Mouse (Mus musculus) embryonic facial prominence, embryonic 14.5 days (tissue): ENCODE results near the gene Pdzd4. TPM values are rescaled to one million over a fixed set of nuclear protein-coding genes. Genes with fewer than 3 reads are reported as not detected.

Experiments used
- polyA plus RNA-seq: library from polyadenylated mRNA; unstranded; fragments of >200 nt; fragmentation: Nextera tagmentation; extraction: Ambion mirVana; gene quantifications from 2 replicates; pipeline ENCODE4 v1.2.1, GENCODE M21; 2014

Gene Pdzd4
- polyA plus RNA-seq, 1 experiment from 2014 or later, result 1.8 TPM

Other genes starting within 250 kb of the Pdzd4 start
- gene Dusp9, start 185.6 kb downstream of the Pdzd4 start, polyA plus RNA-seq, result 1.6 and 2.2 TPM in 2 replicates
- 16.6 and 19.9 TPM in 2 replicates for gene Pnck, start 164.9 kb downstream of the Pdzd4 start, polyA plus RNA-seq
- gene Slc6a8, start 151.8 kb downstream of the Pdzd4 start, polyA plus RNA-seq, result 8.8 and 10.1 TPM in 2 replicates
- 240 and 244 TPM in 2 replicates for gene Bcap31, start 108.8 kb downstream of the Pdzd4 start, polyA plus RNA-seq
- gene Abcd1, start 108.4 kb downstream of the Pdzd4 start, polyA plus RNA-seq, result 14.7 and 15.7 TPM in 2 replicates
- gene Plxnb3, start 67.9 kb downstream of the Pdzd4 start, polyA plus RNA-seq, result 0.90 and 1.1 TPM in 2 replicates
- gene Srpk3, start 50.6 kb downstream of the Pdzd4 start, polyA plus RNA-seq, result 54.6 and 63.2 TPM in 2 replicates
- 193 and 211 TPM in 2 replicates for gene Idh3g, start 38.1 kb downstream of the Pdzd4 start, polyA plus RNA-seq
- 259 and 277 TPM in 2 replicates for gene Ssr4, start 37.9 kb downstream of the Pdzd4 start, polyA plus RNA-seq
- 0.14 TPM in 1 of 2 replicates, not detected in the other for gene Avpr2, start 67.1 kb upstream of the Pdzd4 start, polyA plus RNA-seq
- gene L1cam, start 71.1 kb upstream of the Pdzd4 start, polyA plus RNA-seq, result 9.7 and 10.2 TPM in 2 replicates
- 2.3 and 4.5 TPM in 2 replicates for gene Arhgap4, start 96.9 kb upstream of the Pdzd4 start, polyA plus RNA-seq
- 102 and 110 TPM in 2 replicates for gene Naa10, start 97.0 kb upstream of the Pdzd4 start, polyA plus RNA-seq
- 36.1 and 38.1 TPM in 2 replicates for gene Renbp, start 105.9 kb upstream of the Pdzd4 start, polyA plus RNA-seq
- 60.2 and 63.6 TPM in 2 replicates for gene Hcfc1, start 141.4 kb upstream of the Pdzd4 start, polyA plus RNA-seq
- 43.3 and 48.2 TPM in 2 replicates for gene Irak1, start 198.9 kb upstream of the Pdzd4 start, polyA plus RNA-seq